Mouse (Mus musculus): Measurements from ENCODE around the gene Foxe3. TPM values are rescaled to one million over a fixed set of nuclear protein-coding genes. Genes with fewer than 3 reads are reported as not detected.

Gene Foxe3
- polyA plus RNA-seq, 1 experiment, result not detected

DNA sequence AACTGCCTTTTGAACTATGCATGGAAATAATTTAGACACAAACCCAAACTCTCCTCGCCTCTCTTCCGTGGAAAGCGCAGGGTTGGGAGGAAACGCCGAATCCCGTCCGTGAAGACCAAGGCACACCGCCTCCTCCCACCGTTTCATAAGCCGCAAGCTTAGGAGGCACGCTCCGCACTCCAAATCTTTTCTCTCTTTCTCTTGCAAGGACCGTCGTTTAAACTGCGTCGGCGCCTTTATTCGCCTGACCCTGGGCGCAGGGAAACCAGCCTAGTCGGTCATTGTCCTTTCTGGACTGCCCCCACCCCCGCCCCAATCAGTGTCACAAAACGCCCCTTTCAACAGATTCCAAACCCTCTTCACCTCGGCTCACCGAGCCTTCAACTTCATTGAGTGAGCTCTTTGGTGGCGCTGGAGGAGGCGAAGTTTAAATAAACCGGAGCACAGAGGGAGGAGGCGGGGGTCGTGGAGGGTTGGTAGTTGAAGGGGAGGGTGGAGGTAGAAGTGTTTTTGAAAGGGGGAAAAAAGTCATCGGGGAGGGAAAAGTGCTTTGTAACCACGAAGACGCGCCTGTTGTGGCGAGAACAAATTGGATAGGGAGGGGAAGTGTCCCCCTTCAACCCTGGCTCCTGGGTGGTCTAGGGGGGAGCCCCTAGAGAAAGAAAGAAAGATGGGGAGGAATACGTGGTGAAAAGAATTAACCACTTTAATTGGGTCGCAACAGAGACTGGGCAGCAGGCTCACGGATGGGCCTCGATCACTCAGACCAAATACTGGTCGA is 23.0 kb downstream of the Foxe3 start:
- H3K4me3 ChIP-seq (ENCODE audit: insufficient read depth, poor library complexity, severe bottlenecking), result no peak overlapping the region
- no peaks in the 10 kb centered on the region for H3K36me3 ChIP-seq (ENCODE audit: control insufficient read depth, insufficient read depth)
- peaks cover 26% of the 10 kb centered on the region for H3K27me3 ChIP-seq (ENCODE audit: control insufficient read depth, insufficient read depth, insufficient read length)
- no peaks in the 10 kb centered on the region for H3K79me2 ChIP-seq (ENCODE audit: control insufficient read depth, insufficient read depth)
- no peak overlapping the region for H3ac ChIP-seq (ENCODE audit: control insufficient read depth, insufficient read length, low read depth)
- TF ChIP-seq MAX (IDR thresholded peaks at IDR 0.05) (no peak), USF1 (IDR thresholded peaks at IDR 0.05; ENCODE audit: low read depth) (no peak), CEBPB (IDR thresholded peaks at IDR 0.05; ENCODE audit: low read depth) (no peak), CTCF (IDR thresholded peaks at IDR 0.05; ENCODE audit: control insufficient read depth, insufficient read depth, insufficient read length) (no peak), FOSL1 (IDR thresholded peaks at IDR 0.05; ENCODE audit: insufficient read depth, low read length, poor library complexity, severe bottlenecking) (no peak), MYOD1 (IDR thresholded peaks at IDR 0.05; ENCODE audit: control insufficient read depth, insufficient read length, low read depth) (no peak), MYOG (IDR thresholded peaks at IDR 0.05; ENCODE audit: control insufficient read depth, extremely low read depth, insufficient read length) (no peak)
- no peaks in the 10 kb centered on the region for H3K79me3 ChIP-seq (ENCODE audit: low read depth)

DNA sequence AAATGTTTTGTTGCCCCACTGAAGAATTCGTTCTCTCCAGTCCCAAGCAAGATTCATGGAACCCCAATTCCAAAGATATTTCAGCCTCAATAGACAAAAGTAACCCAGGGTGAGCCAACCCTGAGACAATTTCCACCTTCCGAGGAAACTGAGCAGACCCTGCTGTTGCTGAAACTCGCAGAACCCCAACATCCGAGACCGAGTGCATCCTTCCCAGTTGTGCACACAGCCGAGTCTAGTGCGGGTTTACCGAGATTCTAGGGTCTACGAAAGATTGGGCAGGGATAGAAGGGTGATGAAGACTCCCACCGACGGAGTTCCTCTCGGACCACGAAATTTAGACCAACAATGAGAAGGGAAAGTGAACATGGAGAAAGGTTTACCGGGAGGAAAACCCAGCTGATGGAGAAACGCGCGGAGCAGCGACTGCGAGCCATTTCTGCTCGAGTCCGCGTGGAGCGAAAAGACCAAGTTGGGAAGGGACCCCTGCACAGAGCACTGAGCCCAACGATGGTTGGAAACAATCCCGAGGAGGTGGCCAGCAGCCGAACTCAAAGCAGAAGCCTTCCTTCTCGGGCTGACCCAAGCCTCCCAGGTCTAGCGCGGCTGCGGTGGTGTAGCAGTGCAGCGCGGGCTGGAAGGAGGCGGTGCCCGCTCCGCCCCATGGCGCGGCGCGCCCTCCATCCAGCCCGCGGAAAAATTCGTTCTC is 24.0 kb downstream of the Foxe3 start:
- Histone ChIP-seq H3K27me3 (ENCODE audit: control insufficient read depth, insufficient read depth, insufficient read length) (peaks cover 26% of the 10 kb centered on the region), H3K36me3 (ENCODE audit: control insufficient read depth, insufficient read depth) (no peaks in the 10 kb centered on the region), H3ac (ENCODE audit: control insufficient read depth, insufficient read length, low read depth) (no peak overlapping the region), H3K79me2 (ENCODE audit: control insufficient read depth, insufficient read depth) (no peaks in the 10 kb centered on the region), H3K79me3 (ENCODE audit: low read depth) (no peaks in the 10 kb centered on the region), H3K4me3 (ENCODE audit: insufficient read depth, poor library complexity, severe bottlenecking) (no peak overlapping the region)
- TF ChIP-seq USF1 (IDR thresholded peaks at IDR 0.05; ENCODE audit: low read depth) (no peak), CEBPB (IDR thresholded peaks at IDR 0.05; ENCODE audit: low read depth) (no peak), MAX (IDR thresholded peaks at IDR 0.05) (no peak), FOSL1 (IDR thresholded peaks at IDR 0.05; ENCODE audit: insufficient read depth, low read length, poor library complexity, severe bottlenecking) (no peak), MYOG (IDR thresholded peaks at IDR 0.05; ENCODE audit: control insufficient read depth, extremely low read depth, insufficient read length) (no peak), CTCF (IDR thresholded peaks at IDR 0.05; ENCODE audit: control insufficient read depth, insufficient read depth, insufficient read length) (no peak), MYOD1 (IDR thresholded peaks at IDR 0.05; ENCODE audit: control insufficient read depth, insufficient read length, low read depth) (no peak)

DNA sequence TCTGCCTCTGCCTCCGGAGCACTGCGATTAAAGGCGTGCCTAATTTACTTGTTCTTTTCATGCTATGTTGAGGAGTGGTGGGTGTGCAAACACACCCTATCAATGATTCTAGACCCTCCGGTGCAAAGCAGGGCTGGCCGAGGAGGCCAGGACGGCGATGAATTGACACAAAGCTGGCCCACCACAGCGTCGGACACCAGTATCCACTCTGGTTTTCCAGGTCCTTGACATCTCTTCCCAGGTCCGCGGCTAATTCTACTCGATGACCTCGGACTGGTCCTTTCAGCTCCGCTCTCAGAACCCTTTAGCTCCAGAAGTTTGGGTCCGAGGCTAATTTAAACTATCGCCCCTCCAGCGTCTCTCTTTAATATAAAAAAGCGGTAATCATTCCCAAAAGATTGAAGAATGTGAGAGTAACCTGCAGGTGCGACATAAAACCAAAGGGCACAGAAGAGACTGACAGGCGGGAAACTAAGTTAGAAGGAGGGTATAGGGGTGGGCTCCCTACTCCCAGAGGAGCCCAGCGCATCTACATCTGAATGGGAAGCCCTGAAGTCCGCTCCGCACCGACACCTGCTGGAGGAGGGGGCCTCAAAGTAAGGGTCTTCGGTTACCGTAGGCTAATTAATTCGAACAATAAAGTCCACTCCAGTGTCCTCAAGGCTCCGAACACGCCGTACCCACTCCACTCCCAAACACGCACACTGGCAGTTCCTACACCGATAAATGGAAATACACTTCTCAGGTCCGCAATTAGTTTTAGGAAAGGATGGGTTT is 24.8 kb downstream of the Foxe3 start:
- no peaks in the 10 kb centered on the region for H3K79me2 ChIP-seq (ENCODE audit: control insufficient read depth, insufficient read depth)

DNA sequence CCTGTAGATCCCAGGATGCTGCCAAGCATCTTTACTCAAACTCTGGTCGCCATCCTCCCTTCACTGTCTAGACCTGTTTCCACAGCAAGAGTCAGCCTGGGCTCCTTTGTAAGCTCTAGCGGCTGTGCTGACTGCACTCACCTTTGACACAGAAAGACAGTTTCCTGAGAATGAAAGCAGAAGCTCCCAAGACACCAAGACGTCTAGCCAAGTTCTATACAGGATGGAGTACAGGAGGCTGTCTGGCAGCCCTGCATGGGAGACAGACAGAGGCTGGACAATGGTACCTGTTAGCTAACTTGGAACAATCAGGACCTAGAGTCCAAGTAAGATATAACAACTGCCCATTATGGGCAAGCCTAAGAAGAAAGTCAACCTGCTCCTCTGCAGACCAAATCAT is 25.9 kb downstream of the Foxe3 start:
- Histone ChIP-seq H3K4me3 (ENCODE audit: insufficient read depth, poor library complexity, severe bottlenecking) (no peak overlapping the region), H3K27me3 (ENCODE audit: control insufficient read depth, insufficient read depth, insufficient read length) (peaks cover 26% of the 10 kb centered on the region), H3K79me3 (ENCODE audit: low read depth) (no peaks in the 10 kb centered on the region), H3ac (ENCODE audit: control insufficient read depth, insufficient read length, low read depth) (no peak overlapping the region), H3K36me3 (ENCODE audit: control insufficient read depth, insufficient read depth) (no peaks in the 10 kb centered on the region), H3K79me2 (ENCODE audit: control insufficient read depth, insufficient read depth) (no peaks in the 10 kb centered on the region)
- TF ChIP-seq CTCF (IDR thresholded peaks at IDR 0.05; ENCODE audit: control insufficient read depth, insufficient read depth, insufficient read length) (no peak), MYOG (IDR thresholded peaks at IDR 0.05; ENCODE audit: control insufficient read depth, extremely low read depth, insufficient read length) (no peak), CEBPB (IDR thresholded peaks at IDR 0.05; ENCODE audit: low read depth) (no peak), USF1 (IDR thresholded peaks at IDR 0.05; ENCODE audit: low read depth) (no peak), FOSL1 (IDR thresholded peaks at IDR 0.05; ENCODE audit: insufficient read depth, low read length, poor library complexity, severe bottlenecking) (no peak), MAX (IDR thresholded peaks at IDR 0.05) (no peak), MYOD1 (IDR thresholded peaks at IDR 0.05; ENCODE audit: control insufficient read depth, insufficient read length, low read depth) (no peak)

More for the DNA sequence above, 24.8 kb downstream of the Foxe3 start:
- H3K79me3 ChIP-seq (ENCODE audit: low read depth), result no peaks in the 10 kb centered on the region
- peaks cover 26% of the 10 kb centered on the region for H3K27me3 ChIP-seq (ENCODE audit: control insufficient read depth, insufficient read depth, insufficient read length)
- H3K36me3 ChIP-seq (ENCODE audit: control insufficient read depth, insufficient read depth), result no peaks in the 10 kb centered on the region
- no peak overlapping the region for H3K4me3 ChIP-seq (ENCODE audit: insufficient read depth, poor library complexity, severe bottlenecking)
- H3ac ChIP-seq (ENCODE audit: control insufficient read depth, insufficient read length, low read depth), result no peak overlapping the region
- no peak for TF ChIP-seq MAX (IDR thresholded peaks at IDR 0.05)

DNA sequence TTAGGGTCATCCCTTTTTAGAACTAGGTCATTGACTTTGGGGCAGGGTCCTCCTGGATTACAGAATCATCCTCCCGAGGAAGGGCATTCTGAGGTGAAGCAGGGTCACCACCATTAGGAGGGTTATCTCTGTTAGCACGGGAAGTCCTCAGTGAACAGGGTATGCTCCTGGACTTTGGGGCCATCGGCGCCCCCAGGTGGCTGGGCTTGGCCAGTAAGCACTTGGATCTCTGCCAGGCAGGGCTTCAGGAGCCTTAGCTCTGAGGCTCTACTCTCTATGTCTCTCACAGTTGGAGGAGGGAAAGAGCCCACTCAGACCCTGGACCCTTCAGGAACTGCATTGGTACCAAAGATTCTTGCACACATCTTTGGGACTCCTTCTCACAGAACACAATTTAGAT is 28.0 kb downstream of the Foxe3 start:
- Histone ChIP-seq H3K4me3 (ENCODE audit: insufficient read depth, poor library complexity, severe bottlenecking) (no peak overlapping the region), H3ac (ENCODE audit: control insufficient read depth, insufficient read length, low read depth) (no peak overlapping the region), H3K27me3 (ENCODE audit: control insufficient read depth, insufficient read depth, insufficient read length) (peaks cover 26% of the 10 kb centered on the region), H3K79me2 (ENCODE audit: control insufficient read depth, insufficient read depth) (no peaks in the 10 kb centered on the region), H3K79me3 (ENCODE audit: low read depth) (no peaks in the 10 kb centered on the region), H3K36me3 (ENCODE audit: control insufficient read depth, insufficient read depth) (no peaks in the 10 kb centered on the region)
- TF ChIP-seq CEBPB (IDR thresholded peaks at IDR 0.05; ENCODE audit: low read depth) (no peak), MYOG (IDR thresholded peaks at IDR 0.05; ENCODE audit: control insufficient read depth, extremely low read depth, insufficient read length) (no peak), FOSL1 (IDR thresholded peaks at IDR 0.05; ENCODE audit: insufficient read depth, low read length, poor library complexity, severe bottlenecking) (no peak), MYOD1 (IDR thresholded peaks at IDR 0.05; ENCODE audit: control insufficient read depth, insufficient read length, low read depth) (no peak), MAX (IDR thresholded peaks at IDR 0.05) (no peak), USF1 (IDR thresholded peaks at IDR 0.05; ENCODE audit: low read depth) (no peak)
